Mouse (Mus musculus) forebrain, embryonic 15.5 days (tissue): ENCODE measurements around the gene Rgs6. TPM values are rescaled to one million over a fixed set of nuclear protein-coding genes. Genes with fewer than 3 reads are reported as not detected.
A peak's percentile ranks its signal among the peaks of the same experiment; 100 is the strongest.

Experiments
- ATAC-seq: fragments of 200-750 bp; cut with Nextera tagmentation; replicated peaks from 2 replicates; pipeline ENCODE4 v1.8.0; 2017; ENCODE audit warnings: mild to moderate bottlenecking, moderate TSS enrichment, moderate library complexity
- H3K27ac ChIP-seq: fragments of 300-500 bp; sonication (generic); replicated peaks from 2 replicates; pipeline ENCODE4 v1.5.1; 2015; ENCODE audit warnings: mild to moderate bottlenecking, inconsistent platforms
- H3K27me3 ChIP-seq: fragments of 300-500 bp; sonication (generic); 2 replicates; pipeline ENCODE4 v1.6.1; 2015; ENCODE audit warnings: inconsistent platforms
- H3K36me3 ChIP-seq: fragments of 300-500 bp; sonication (generic); 2 replicates; pipeline ENCODE4 v1.6.1; 2015; ENCODE audit warnings: mild to moderate bottlenecking, inconsistent platforms
- H3K4me1 ChIP-seq: fragments of 300-500 bp; sonication (generic); 2 replicates; pipeline ENCODE4 v1.6.1; 2015; ENCODE audit warnings: inconsistent platforms
- H3K4me2 ChIP-seq: fragments of 300-500 bp; sonication (generic); replicated peaks from 2 replicates; pipeline ENCODE4 v1.6.1; 2015; ENCODE audit warnings: mild to moderate bottlenecking, inconsistent platforms
- H3K4me3 ChIP-seq: fragments of 300-500 bp; sonication (generic); 2 replicates; pipeline ENCODE4 v1.5.1; 2015; ENCODE audit warnings: mild to moderate bottlenecking, inconsistent platforms
- H3K9ac ChIP-seq: fragments of 300-500 bp; sonication (generic); replicated peaks from 2 replicates; pipeline ENCODE4 v1.6.1; 2015; ENCODE audit warnings: mild to moderate bottlenecking, inconsistent platforms
- H3K9me3 ChIP-seq: fragments of 300-500 bp; sonication (generic); 2 replicates; pipeline ENCODE4 v1.6.1; 2016; ENCODE audit warnings: inconsistent platforms
- WGBS: fragments of 180-500 bp; shearing (Covaris S2); methylation state at CpG from one replicate; pipeline ENCODE4 v1.1.7; 2015; ENCODE audit warnings: mixed read lengths; 5-methylcytosine and 5-hydroxymethylcytosine counted together
- polyA plus RNA-seq: library from polyadenylated mRNA; unstranded; fragments of >200 nt; fragmentation: Nextera tagmentation; extraction: Ambion mirVana; gene quantifications from 2 replicates; pipeline ENCODE4 v1.2.1, GENCODE M21; 2015

Gene Rgs6
- polyA plus RNA-seq: 11.6 and 12.8 TPM in 2 replicates

DNA sequence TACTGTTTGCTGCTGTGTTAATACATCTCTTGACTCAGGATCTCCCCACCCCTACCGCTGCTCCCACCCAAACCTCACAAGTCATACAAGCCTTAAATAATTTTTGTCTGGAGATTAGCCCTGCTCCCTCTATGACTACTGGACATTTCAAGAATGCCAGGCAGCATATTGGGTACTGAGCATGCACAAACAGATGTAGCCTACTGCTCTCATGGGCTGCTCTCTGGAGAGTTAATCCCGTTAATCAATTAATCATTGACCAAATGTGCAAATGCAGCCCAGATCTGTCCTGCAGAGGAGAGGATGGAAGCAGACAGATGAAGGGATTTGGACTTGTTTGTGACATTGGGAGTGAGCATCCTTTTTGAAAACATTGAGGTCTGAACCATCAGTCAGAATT lies at the start of gene Rgs6:
TSS of gene Rgs6 (plus strand) at position 276 of the 400 bp plus-strand sequence.
- 89% methylated on average over 2 of the region's 2 CpGs for WGBS
- Histone ChIP-seq H3K27me3 (no peaks in the 10 kb centered on the region), H3K27ac (no peak within 1 kb of the TSS), H3K4me2 (no peak within 1 kb of the TSS), H3K36me3 (no peaks in the 10 kb centered on the region), H3K4me1 (0 out of 2 replicates have a peak, but pooled peaks cover 7% of the 10 kb centered on the region), H3K9me3 (no peaks in the 10 kb centered on the region), H3K4me3 (no peak within 1 kb of the TSS), H3K9ac (no peak within 1 kb of the TSS)
- no peak for ATAC-seq

DNA sequence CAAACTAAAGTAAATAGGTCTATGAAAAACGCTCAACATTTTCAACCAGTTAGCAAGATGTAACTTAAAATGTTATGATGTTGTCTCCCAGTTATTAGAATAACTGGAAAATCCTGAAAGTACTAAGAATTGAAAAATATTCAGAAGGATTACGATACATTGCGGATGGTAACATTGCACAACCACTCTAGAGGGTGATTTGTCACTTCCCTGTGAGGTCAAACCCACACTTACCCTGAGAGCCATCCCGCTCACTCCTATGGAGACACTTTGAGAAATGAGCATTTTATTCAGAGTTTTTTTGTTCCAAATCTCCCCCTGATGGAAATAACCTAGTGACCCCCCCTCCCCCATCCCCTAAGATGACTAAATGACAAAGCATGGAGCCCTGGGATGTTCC lies 41.0 kb upstream of the Rgs6 start:
- Histone ChIP-seq H3K27me3 (no peaks in the 10 kb centered on the region), H3K4me2 (no peak overlapping the region), H3K27ac (no peak overlapping the region), H3K9me3 (no peaks in the 10 kb centered on the region), H3K4me1 (no peaks in the 10 kb centered on the region), H3K4me3 (no peak overlapping the region), H3K9ac (no peak overlapping the region), H3K36me3 (no peaks in the 10 kb centered on the region)
- 93% methylated on average over 4 of the region's 4 CpGs for WGBS
- ATAC-seq: no peak

DNA sequence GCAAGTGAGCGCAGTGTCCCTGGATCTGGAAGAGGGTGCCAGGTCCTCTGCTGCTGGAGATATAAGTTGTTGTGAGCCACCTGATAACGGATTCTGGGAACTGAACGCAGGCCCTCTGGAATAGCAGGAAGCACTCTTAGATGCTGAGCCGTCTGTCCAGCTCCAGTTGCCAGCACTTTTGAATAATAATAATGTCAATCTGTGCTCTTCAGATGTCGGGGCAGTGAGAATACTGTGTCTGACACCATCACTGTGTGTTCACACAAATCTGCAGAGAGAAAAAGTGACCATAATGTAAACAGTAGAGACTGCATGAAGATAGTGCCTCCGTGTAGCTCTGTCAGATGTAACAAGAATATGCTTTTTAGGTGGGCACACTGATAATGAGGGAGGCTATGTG lies 38.9 kb upstream of the Rgs6 start:
- no peak overlapping the region for H3K4me3 ChIP-seq
- WGBS: 59% methylated on average over 6 of the region's 6 CpGs
- H3K4me2 ChIP-seq: no peak overlapping the region
- no peaks in the 10 kb centered on the region for H3K4me1 ChIP-seq
- ATAC-seq: peak; percentile 58; the same call in 1 of the 2 replicates
- peak overlapping the region; percentile 45 for H3K27ac ChIP-seq
- H3K9me3 ChIP-seq: no peaks in the 10 kb centered on the region
- H3K36me3 ChIP-seq: no peaks in the 10 kb centered on the region
- H3K9ac ChIP-seq: no peak overlapping the region
- H3K27me3 ChIP-seq: no peaks in the 10 kb centered on the region

DNA sequence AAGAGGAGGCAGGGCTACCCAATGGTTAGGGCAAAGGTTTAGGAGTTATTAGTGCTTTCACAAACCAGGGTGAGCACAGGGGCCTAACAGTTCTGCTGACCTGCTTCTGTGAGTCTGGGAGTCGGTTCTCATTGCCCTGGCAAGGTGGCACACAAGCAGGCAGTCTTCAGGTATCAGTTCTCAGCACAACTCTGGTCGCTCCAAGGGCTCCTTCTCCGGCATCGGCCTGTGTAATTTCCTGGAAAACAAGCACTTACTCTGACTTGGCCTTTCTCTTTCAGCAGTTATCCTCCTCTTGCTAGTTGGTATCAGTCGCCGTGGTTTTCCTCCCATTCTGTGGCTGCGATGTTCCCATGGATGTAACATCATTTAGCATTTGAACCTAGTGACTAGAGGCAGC lies 38.0 kb upstream of the Rgs6 start:
- no peaks in the 10 kb centered on the region for H3K36me3 ChIP-seq
- H3K9ac ChIP-seq: no peak overlapping the region
- H3K27ac ChIP-seq: no peak overlapping the region
- 96% methylated on average over 7 of the region's 7 CpGs for WGBS
- H3K4me2 ChIP-seq: no peak overlapping the region
- H3K9me3 ChIP-seq: no peaks in the 10 kb centered on the region
- no peaks in the 10 kb centered on the region for H3K4me1 ChIP-seq
- H3K4me3 ChIP-seq: no peak overlapping the region
- H3K27me3 ChIP-seq: no peaks in the 10 kb centered on the region
- ATAC-seq: no peak

DNA sequence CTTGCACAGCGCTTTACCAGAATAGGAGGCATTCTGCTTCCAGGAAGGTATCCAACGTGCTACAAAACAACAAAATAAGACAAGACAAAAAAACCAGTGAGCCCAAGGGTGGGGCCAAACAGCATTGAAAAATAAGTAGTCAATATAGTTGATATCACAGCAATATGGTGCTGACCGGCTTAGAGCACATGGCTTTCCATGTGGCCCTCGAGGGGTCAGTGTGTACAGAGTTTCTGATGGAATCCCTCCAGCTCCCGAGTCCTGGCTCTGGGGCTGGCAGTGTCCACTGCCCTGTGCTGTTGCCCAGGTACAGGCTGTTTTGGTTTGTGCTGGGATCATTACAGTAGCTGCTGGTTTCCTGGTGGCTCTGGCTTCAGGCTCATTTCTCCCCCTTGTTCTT lies 35.7 kb upstream of the Rgs6 start:
- 90% methylated on average over 5 of the region's 5 CpGs for WGBS
- Histone ChIP-seq H3K9me3 (no peaks in the 10 kb centered on the region), H3K4me3 (no peak overlapping the region), H3K36me3 (no peaks in the 10 kb centered on the region), H3K4me2 (no peak overlapping the region), H3K27ac (no peak overlapping the region), H3K27me3 (no peaks in the 10 kb centered on the region), H3K9ac (no peak overlapping the region), H3K4me1 (no peaks in the 10 kb centered on the region)
- no peak for ATAC-seq

DNA sequence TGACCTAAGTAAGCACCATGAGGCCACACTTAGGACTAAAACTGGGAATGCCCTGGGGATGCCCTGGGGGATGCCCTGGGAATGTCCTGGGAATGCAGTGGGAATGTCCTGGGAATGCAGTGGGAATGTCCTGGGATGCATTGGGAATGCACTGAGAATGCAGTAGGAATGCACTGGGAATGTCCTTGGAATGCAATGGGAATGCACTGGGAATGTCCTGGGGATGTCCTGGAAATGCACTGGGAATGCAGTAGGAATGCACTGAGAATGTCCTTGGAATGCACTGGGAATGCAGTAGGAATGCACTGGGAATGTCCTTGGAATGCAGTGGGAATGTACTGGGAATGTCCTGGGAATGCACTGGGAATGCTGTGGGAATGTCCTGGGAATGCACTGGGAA lies 25.2 kb upstream of the Rgs6 start:
- no peak for ATAC-seq
- Histone ChIP-seq H3K27me3 (no peaks in the 10 kb centered on the region), H3K27ac (no peak overlapping the region), H3K4me1 (no peaks in the 10 kb centered on the region), H3K4me2 (no peak overlapping the region), H3K9me3 (no peaks in the 10 kb centered on the region), H3K36me3 (no peaks in the 10 kb centered on the region), H3K9ac (no peak overlapping the region), H3K4me3 (no peak overlapping the region)

DNA sequence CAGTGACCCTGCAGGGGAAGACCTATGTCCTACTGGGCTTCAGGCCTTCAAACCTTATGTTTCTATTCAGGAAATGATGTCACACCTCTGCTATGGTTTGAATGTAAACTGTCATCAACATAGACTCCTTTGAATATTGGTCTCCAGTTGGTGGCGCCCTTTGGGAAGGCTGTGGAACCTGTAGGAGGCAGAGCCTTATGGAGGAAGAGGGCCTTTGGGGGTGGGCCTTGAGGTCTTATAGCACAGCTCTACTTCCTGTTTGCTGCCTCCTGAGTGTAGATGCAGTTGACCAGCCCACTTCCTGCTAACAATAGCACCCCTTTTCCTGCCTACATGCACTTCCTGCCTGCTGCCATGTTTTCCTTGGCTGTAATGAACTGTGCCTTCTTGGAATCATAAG lies 19.7 kb upstream of the Rgs6 start:
- ATAC-seq: no peak
- no peaks in the 10 kb centered on the region for H3K36me3 ChIP-seq
- 97% methylated on average over 1 of the region's 1 CpGs for WGBS
- no peaks in the 10 kb centered on the region for H3K27me3 ChIP-seq
- H3K4me3 ChIP-seq: no peak overlapping the region
- H3K9ac ChIP-seq: no peak overlapping the region
- no peak overlapping the region for H3K27ac ChIP-seq
- no peak overlapping the region for H3K4me2 ChIP-seq
- H3K4me1 ChIP-seq: no peaks in the 10 kb centered on the region
- no peaks in the 10 kb centered on the region for H3K9me3 ChIP-seq

DNA sequence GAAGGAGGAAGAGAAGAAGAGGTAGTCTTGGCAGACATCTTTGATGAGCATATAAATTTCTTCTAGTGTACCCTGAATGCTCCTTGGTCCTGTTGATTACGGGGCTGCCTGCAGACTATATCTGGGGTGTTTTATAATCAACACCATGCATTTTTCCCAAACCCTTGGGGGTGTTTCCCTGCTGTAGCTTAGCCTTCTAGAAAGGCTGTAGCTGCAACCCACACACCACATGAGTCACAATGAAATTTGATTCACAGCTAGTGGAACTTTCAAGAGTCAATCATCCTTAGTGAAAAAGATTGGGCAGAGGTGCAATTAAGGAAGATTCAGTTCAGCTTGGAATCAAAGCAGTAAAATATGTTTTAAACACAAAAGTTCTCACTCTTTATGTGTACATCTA lies 15.4 kb upstream of the Rgs6 start:
- no peak overlapping the region for H3K9ac ChIP-seq
- WGBS: 75% methylated on average over 1 of the region's 1 CpGs

DNA sequence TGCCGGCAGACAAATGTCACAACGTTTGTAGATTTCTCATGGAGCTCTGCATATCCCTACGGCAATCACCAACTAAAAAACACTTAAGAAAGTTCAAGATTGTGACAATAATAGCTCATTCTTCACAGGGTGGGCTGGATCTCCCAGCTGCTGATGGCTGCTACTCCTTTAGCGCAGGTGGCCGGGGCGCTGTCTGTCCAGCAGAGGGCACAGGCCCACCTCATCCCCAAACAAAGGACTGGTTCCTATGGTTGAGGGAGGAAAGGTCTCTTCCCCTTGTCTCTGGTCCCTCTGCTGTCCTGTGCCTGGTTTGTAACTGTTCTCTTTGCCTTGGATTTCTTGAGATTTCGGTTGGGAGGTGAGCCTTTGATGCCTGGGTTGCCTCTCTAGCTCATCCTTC lies 1.5 kb upstream of the Rgs6 start:
- Histone ChIP-seq H3K4me2 (no peak overlapping the region), H3K4me3 (no peak overlapping the region), H3K36me3 (no peaks in the 10 kb centered on the region), H3K9me3 (no peaks in the 10 kb centered on the region), H3K9ac (no peak overlapping the region), H3K27me3 (no peaks in the 10 kb centered on the region), H3K27ac (no peak overlapping the region), H3K4me1 (0 out of 2 replicates have a peak, but pooled peaks cover 7% of the 10 kb centered on the region)
- WGBS: 34% methylated on average over 7 of the region's 7 CpGs
- no peak for ATAC-seq

More for the DNA sequence above, 15.4 kb upstream of the Rgs6 start:
- ATAC-seq: no peak
- H3K4me1 ChIP-seq: no peaks in the 10 kb centered on the region
- H3K36me3 ChIP-seq: no peaks in the 10 kb centered on the region
- H3K4me2 ChIP-seq: no peak overlapping the region
- H3K4me3 ChIP-seq: no peak overlapping the region
- H3K27me3 ChIP-seq: no peaks in the 10 kb centered on the region
- H3K27ac ChIP-seq: no peak overlapping the region
- H3K9me3 ChIP-seq: no peaks in the 10 kb centered on the region

DNA sequence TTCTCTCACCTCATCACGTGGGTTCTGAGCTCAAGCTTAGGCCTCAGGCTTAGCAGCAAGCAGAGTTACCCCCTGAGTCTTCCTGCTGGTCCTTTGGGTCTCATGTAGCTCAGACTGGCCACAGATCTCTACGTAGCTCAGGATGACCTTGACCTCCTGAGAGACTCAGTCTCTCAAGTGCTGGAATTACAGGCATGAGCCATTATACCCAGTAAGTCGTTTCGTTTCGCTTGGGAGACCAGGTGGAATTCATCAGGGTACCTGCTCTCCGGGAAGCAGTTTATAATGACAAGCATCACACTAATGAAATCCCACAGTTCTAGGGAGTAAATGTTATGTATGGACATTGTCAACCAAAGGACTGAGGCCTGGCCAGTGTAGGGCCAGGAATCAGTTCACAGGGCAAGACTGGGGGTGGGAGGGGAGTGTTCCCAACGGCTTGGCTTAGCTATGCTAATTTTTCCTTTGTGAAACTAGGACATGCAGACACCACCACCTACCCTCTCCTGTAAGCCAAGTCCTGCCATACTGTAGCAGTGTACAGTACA lies 670 bp upstream of the Rgs6 start:
- no peaks in the 10 kb centered on the region for H3K9me3 ChIP-seq
- H3K9ac ChIP-seq: no peak overlapping the region
- ATAC-seq: no peak
- no peak overlapping the region for H3K4me2 ChIP-seq
- H3K4me1 ChIP-seq: 0 out of 2 replicates have a peak, but pooled peaks cover 7% of the 10 kb centered on the region
- 75% methylated on average over 7 of the region's 7 CpGs for WGBS
- no peak overlapping the region for H3K4me3 ChIP-seq
- H3K27me3 ChIP-seq: no peaks in the 10 kb centered on the region
- no peak overlapping the region for H3K27ac ChIP-seq
- no peaks in the 10 kb centered on the region for H3K36me3 ChIP-seq

DNA sequence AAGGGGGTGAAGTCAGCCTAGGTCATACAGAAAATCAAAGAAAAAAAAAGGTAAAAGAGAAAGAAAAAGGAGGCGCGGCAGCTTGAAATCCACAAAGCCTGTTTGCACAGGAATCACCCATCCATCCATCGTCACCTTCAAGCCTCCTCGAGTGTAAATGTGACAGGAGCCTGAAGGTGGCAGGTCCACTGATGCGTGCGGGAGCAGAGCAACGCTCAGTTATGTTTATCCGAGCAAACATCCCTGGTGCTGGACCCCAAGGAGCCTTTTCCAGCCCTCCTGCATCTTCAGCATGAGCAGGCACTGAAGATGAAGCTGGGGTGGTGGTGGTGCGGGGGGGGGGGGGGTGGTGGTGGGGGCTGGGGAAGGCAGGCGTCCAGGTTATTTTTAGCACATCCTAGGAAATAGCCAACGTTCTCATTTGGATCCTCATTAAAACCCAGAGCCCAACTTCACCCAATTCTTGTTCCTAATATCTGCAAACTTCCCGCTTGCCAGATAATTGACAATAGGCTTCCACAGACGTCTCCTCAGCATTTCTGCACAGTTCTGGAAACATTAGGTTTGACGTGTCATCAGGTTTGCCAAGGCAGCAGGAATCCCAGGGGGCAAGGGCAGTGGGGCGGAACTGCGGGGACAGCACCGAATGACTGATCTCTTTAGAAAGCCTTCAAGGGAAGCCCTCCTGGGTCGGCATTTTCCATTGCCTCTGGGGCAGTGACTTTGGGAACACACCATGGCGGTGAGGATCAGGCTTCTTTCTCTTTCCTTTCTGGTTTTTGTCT lies 946 bp downstream of the Rgs6 start:
- Histone ChIP-seq H3K27me3 (no peaks in the 10 kb centered on the region), H3K4me1 (0 out of 2 replicates have a peak, but pooled peaks cover 7% of the 10 kb centered on the region), H3K27ac (no peak overlapping the region), H3K4me2 (no peak overlapping the region), H3K36me3 (no peaks in the 10 kb centered on the region), H3K4me3 (no peak overlapping the region), H3K9ac (no peak overlapping the region), H3K9me3 (no peaks in the 10 kb centered on the region)
- ATAC-seq: no peak
- whole genome bisulfite sequencing: 36% methylated on average over 19 of the region's 19 CpGs

DNA sequence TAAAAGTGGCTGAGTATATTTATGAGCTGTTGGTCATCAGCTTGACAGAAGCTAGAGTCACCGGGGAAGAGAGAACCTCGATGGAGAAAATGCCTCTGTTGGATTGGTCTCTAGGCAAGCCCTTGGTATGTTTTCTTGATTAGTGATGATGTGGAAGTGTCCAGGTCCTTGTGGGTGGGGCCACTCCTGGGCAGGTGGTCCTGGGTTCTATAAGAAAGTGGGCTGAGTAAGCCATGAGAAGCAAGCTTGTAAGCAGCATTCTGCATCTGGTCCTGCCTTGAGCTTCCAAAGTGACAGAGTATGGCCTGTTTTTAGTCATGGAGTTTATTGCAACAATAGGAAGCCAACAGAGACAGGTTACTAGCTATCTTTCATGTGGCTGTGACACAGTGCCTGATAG lies 10.9 kb downstream of the Rgs6 start:
- Histone ChIP-seq H3K27ac (no peak overlapping the region), H3K27me3 (no peaks in the 10 kb centered on the region), H3K9ac (no peak overlapping the region), H3K9me3 (no peaks in the 10 kb centered on the region), H3K4me2 (no peak overlapping the region), H3K4me3 (no peak overlapping the region), H3K36me3 (no peaks in the 10 kb centered on the region), H3K4me1 (peaks cover 9% of the 10 kb centered on the region)
- ATAC-seq: no peak
- 93% methylated on average over 2 of the region's 2 CpGs for WGBS

DNA sequence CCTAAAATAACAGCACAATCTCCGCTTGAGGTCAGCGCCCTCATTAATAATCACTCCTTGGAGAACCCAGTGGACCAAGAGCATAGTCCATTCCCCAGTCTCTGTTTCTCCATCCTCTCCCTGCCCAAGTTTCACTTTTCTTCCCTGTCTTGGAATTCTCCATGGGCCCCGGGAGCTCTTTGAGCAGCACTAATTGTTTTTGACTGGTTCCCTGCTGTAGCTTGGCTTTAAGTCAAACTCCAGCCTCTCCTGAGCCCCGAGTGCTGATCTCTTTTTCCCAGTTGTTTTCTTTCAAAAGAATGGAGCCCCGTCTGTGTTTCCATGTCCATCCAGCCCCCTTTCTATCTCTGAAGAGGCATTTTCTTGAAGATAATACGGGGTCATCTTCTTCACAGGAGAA lies 12.3 kb downstream of the Rgs6 start:
- no peak overlapping the region for H3K9ac ChIP-seq
- H3K27ac ChIP-seq: no peak overlapping the region
- no peak overlapping the region for H3K4me2 ChIP-seq
- H3K4me3 ChIP-seq: no peak overlapping the region
- no peaks in the 10 kb centered on the region for H3K9me3 ChIP-seq
- no peaks in the 10 kb centered on the region for H3K27me3 ChIP-seq
- no peaks in the 10 kb centered on the region for H3K36me3 ChIP-seq
- no peak for ATAC-seq
- 46% methylated on average over 6 of the region's 6 CpGs for WGBS
- H3K4me1 ChIP-seq: peaks cover 9% of the 10 kb centered on the region
